Mouse (Mus musculus): Measurements from ENCODE around the gene Gm13694. TPM values are rescaled to one million over a fixed set of nuclear protein-coding genes. Genes with fewer than 3 reads are reported as not detected.

The Gm13694 gene
- polyA plus RNA-seq (2012; rRNA removed) = not detected in 2 replicates

DNA sequence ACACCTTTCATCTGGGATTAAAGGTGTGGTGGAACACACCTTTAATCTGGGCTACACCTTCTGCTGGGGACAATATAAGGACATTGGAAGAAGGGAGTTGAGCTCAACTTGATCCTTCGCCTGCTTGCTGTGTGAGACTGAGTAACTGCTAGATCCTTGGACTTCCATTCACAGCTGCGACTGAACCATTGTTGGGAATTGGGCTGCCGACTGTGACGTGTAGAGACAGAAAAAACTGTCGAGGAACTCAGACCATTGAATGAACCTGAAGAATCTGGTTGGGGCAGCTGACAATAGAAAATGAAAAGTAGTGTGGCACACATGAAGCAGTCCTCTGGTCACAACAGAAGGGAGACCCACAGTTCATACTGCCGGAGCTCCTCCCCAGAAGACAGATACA, at the start of gene Gm13694:
Gene Gm13694, plus strand, starts transcription at position 301 of the 400 bp plus-strand sequence.

DNA sequence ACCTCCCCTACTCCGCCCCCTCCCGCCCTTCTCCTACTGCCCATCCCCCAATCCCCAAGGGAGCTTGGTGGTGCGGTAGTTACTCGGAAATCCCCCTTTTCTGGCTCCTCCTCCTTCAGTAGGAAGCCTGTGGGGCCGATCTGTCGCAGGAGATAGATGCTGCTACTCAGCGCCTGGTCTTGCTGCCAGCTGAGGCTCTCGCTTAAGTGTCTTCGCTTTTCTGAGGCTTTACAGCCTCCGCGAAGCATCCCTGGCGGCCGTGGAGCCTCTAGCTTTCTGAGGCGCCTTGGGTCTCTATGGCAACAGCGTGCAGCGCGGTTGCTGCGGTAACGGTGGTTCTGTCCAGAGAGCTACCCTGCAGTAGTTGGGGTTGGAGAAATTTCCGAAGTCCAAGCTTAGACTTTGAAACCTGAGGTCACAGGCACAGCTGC, 37.8 kb upstream of the Gm13694 start, which contains the start of gene Zswim2:
Gene Zswim2, minus strand, starts transcription at position 298 of the 431 bp plus-strand sequence.

DNA sequence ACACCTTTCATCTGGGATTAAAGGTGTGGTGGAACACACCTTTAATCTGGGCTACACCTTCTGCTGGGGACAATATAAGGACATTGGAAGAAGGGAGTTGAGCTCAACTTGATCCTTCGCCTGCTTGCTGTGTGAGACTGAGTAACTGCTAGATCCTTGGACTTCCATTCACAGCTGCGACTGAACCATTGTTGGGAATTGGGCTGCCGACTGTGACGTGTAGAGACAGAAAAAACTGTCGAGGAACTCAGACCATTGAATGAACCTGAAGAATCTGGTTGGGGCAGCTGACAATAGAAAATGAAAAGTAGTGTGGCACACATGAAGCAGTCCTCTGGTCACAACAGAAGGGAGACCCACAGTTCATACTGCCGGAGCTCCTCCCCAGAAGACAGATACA, 23.3 kb upstream of the Gm13694 start, which contains the start of gene Gm13698:
Gene Gm13698, plus strand, starts transcription at position 301 of the 400 bp plus-strand sequence.

DNA sequence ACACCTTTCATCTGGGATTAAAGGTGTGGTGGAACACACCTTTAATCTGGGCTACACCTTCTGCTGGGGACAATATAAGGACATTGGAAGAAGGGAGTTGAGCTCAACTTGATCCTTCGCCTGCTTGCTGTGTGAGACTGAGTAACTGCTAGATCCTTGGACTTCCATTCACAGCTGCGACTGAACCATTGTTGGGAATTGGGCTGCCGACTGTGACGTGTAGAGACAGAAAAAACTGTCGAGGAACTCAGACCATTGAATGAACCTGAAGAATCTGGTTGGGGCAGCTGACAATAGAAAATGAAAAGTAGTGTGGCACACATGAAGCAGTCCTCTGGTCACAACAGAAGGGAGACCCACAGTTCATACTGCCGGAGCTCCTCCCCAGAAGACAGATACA, 17.5 kb upstream of the Gm13694 start, which contains the start of gene Gm13693:
Gene Gm13693, plus strand, starts transcription at position 301 of the 400 bp plus-strand sequence.

DNA sequence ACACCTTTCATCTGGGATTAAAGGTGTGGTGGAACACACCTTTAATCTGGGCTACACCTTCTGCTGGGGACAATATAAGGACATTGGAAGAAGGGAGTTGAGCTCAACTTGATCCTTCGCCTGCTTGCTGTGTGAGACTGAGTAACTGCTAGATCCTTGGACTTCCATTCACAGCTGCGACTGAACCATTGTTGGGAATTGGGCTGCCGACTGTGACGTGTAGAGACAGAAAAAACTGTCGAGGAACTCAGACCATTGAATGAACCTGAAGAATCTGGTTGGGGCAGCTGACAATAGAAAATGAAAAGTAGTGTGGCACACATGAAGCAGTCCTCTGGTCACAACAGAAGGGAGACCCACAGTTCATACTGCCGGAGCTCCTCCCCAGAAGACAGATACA, 11.7 kb upstream of the Gm13694 start, which contains the start of gene Gm13695:
Gene Gm13695, plus strand, starts transcription at position 301 of the 400 bp plus-strand sequence.

DNA sequence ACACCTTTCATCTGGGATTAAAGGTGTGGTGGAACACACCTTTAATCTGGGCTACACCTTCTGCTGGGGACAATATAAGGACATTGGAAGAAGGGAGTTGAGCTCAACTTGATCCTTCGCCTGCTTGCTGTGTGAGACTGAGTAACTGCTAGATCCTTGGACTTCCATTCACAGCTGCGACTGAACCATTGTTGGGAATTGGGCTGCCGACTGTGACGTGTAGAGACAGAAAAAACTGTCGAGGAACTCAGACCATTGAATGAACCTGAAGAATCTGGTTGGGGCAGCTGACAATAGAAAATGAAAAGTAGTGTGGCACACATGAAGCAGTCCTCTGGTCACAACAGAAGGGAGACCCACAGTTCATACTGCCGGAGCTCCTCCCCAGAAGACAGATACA, 5.9 kb upstream of the Gm13694 start, which contains the start of gene Gm13696:
Gene Gm13696, plus strand, starts transcription at position 301 of the 400 bp plus-strand sequence.

DNA sequence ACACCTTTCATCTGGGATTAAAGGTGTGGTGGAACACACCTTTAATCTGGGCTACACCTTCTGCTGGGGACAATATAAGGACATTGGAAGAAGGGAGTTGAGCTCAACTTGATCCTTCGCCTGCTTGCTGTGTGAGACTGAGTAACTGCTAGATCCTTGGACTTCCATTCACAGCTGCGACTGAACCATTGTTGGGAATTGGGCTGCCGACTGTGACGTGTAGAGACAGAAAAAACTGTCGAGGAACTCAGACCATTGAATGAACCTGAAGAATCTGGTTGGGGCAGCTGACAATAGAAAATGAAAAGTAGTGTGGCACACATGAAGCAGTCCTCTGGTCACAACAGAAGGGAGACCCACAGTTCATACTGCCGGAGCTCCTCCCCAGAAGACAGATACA, 5.7 kb downstream of the Gm13694 start, which contains the start of gene Gm13697:
Gene Gm13697, plus strand, starts transcription at position 301 of the 400 bp plus-strand sequence.

DNA sequence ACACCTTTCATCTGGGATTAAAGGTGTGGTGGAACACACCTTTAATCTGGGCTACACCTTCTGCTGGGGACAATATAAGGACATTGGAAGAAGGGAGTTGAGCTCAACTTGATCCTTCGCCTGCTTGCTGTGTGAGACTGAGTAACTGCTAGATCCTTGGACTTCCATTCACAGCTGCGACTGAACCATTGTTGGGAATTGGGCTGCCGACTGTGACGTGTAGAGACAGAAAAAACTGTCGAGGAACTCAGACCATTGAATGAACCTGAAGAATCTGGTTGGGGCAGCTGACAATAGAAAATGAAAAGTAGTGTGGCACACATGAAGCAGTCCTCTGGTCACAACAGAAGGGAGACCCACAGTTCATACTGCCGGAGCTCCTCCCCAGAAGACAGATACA, 11.5 kb downstream of the Gm13694 start, which contains the start of gene Gm13691:
Gene Gm13691, plus strand, starts transcription at position 301 of the 400 bp plus-strand sequence.

Other genes starting within 250 kb of the Gm13694 start
- gene Fam171b, start 166.3 kb upstream of the Gm13694 start, polyA plus RNA-seq (2012; rRNA removed) = 0.28 and 0.39 TPM in 2 replicates
- gene Zswim2, start 37.7 kb upstream of the Gm13694 start, polyA plus RNA-seq (2012; rRNA removed) = not detected in 2 replicates
- not detected in 2 replicates for gene Gm13698, start 23.2 kb upstream of the Gm13694 start, polyA plus RNA-seq (2012; rRNA removed)
- not detected in 2 replicates for gene Gm13693, start 17.4 kb upstream of the Gm13694 start, polyA plus RNA-seq (2012; rRNA removed)
- gene Gm13695, start 11.6 kb upstream of the Gm13694 start, polyA plus RNA-seq (2012; rRNA removed) = not detected in 2 replicates
- not detected in 2 replicates for gene Gm13696, start 5.8 kb upstream of the Gm13694 start, polyA plus RNA-seq (2012; rRNA removed)
- not detected in 2 replicates for gene Gm13697, start 5.8 kb downstream of the Gm13694 start, polyA plus RNA-seq (2012; rRNA removed)
- gene Gm13691, start 11.6 kb downstream of the Gm13694 start, polyA plus RNA-seq (2012; rRNA removed) = not detected in 2 replicates